Mouse (Mus musculus): ENCODE measurements around the gene Zfp385b. TPM values are rescaled to one million over a fixed set of nuclear protein-coding genes. Genes with fewer than 3 reads are reported as not detected.

Gene Zfp385b
- polyA plus RNA-seq, 1 experiment from 2014 or later: 2.8 TPM

DNA sequence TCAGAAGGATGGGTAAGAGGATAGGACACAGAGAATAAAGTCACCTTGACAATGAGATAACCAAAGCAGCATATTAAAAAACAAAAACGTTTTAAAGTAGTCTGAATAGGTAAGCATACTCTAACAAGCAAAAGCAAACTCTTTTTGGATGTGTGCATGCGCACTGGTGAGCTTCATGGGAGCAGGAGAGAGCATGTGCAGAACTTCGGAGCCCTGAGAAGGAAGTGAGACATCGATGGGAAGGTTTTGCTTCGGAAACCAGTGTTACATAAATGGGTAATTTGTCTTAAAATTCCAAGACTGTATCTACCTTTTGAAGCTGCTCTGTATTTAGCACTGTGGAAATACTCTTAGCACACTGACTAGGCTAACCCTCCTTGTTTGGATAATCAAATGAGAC is 137.2 kb downstream of the Zfp385b start:
- Histone ChIP-seq H3K36me3 (no peaks in the 10 kb centered on the region), H3K9me3 (no peaks in the 10 kb centered on the region), H3K27ac (replicated peaks) (no peak overlapping the region), H3K4me1 (no peaks in the 10 kb centered on the region), H3K9ac (replicated peaks) (no peak overlapping the region), H3K4me3 (no peak overlapping the region), H3K27me3 (no peaks in the 10 kb centered on the region), H3K4me2 (replicated peaks) (no peak overlapping the region)
- ATAC-seq (ENCODE audit: low FRiP score, low read depth): no peak
- 90% methylated on average over 5 of the region's 5 CpGs for WGBS

DNA sequence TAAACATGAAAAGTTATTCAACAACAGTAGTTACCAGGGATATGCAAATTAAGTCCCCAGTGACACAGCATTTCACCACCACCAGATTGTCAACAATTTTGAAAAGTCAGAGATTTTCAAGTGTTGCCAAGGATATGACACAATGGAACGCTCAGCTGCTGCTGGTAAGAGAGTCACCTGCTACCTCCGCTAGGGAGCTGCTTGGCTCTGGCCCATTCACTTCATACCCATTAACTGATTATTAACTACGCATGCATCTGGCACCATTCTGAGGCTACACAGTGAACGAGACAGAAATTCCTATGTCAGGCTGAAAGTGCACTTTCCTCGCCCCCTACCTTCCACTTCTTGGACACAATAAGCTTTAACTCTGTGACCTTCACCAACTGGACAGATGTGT is 137.7 kb downstream of the Zfp385b start:
- H3K27me3 ChIP-seq: no peaks in the 10 kb centered on the region
- 71% methylated on average over 5 of the region's 5 CpGs for WGBS
- no peak overlapping the region for H3K27ac ChIP-seq (replicated peaks)
- H3K4me3 ChIP-seq: no peak overlapping the region
- ATAC-seq (ENCODE audit: low FRiP score, low read depth): no peak
- no peaks in the 10 kb centered on the region for H3K9me3 ChIP-seq
- no peaks in the 10 kb centered on the region for H3K4me1 ChIP-seq
- H3K9ac ChIP-seq (replicated peaks): no peak overlapping the region
- H3K4me2 ChIP-seq (replicated peaks): no peak overlapping the region
- no peaks in the 10 kb centered on the region for H3K36me3 ChIP-seq

DNA sequence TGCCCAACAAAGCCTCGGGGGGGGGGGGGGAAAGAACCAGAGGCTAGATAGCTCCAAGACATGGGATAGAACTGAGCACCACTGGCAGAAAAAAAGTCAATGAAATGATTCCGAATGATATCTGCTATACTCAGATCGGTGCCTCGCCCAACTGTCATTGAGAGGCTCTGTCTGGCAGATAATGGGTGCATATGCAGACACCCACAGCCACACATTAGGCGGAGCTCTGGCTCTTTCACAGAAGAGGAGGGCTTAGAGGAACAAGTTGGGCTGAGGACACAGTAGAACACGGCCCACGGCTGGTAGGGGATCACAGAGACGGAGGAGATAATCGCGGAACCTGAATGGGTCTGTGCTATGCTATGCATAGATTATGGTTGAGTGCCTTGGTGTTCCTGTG is 145.7 kb downstream of the Zfp385b start:
- Histone ChIP-seq H3K9me3 (no peaks in the 10 kb centered on the region), H3K27me3 (no peaks in the 10 kb centered on the region), H3K36me3 (no peaks in the 10 kb centered on the region), H3K9ac (replicated peaks) (no peak overlapping the region), H3K4me2 (replicated peaks) (no peak overlapping the region), H3K27ac (replicated peaks) (no peak overlapping the region), H3K4me1 (peaks cover 2% of the 10 kb centered on the region; the same call in 1 of the 2 replicates), H3K4me3 (no peak overlapping the region)
- WGBS: 88% methylated on average over 10 of the region's 10 CpGs
- no peak for ATAC-seq (ENCODE audit: low FRiP score, low read depth)

DNA sequence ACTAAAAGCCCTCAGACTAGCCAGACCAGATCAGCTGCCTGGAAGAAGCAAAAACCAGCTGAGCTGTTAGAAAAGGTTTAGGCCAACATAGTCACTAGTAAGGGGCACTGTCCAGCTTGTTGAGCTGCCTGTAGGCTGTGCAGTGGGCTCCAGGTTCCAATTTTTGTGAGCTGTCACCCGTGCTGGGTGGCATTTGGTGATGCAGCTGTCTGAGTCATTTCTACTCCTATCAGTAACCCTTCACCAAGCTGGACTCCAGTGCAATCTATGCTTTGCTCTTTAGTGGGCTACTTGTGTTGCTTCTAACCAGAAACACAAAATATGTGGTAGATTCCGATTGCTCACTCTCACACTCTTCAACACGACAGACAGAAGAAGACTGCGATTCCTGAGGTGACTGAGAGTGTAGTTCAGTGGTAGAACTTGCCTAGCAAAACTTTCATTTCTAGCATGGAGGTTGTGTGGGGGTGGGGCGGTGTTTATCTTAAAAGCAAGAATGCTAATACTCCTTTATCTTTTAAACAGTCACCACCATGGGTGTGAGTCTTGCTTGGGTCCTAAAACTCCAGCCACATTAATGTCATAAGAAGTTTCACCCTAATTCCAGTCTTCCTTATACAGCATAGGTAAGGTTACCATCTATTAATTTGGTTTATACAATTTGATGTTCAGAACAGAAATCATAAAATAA is 147.1 kb downstream of the Zfp385b start:
- peaks cover 2% of the 10 kb centered on the region; the same call in 1 of the 2 replicates for H3K4me1 ChIP-seq
- no peak overlapping the region for H3K4me3 ChIP-seq
- WGBS: 93% methylated on average over 5 of the region's 5 CpGs
- no peak for ATAC-seq (ENCODE audit: low FRiP score, low read depth)
- no peaks in the 10 kb centered on the region for H3K36me3 ChIP-seq
- H3K9me3 ChIP-seq: no peaks in the 10 kb centered on the region
- no peak overlapping the region for H3K27ac ChIP-seq (replicated peaks)
- no peak overlapping the region for H3K9ac ChIP-seq (replicated peaks)
- H3K27me3 ChIP-seq: no peaks in the 10 kb centered on the region
- H3K4me2 ChIP-seq (replicated peaks): no peak overlapping the region

GRCm38 (mm10) chr2:77662171-77662570 is 157.3 kb downstream of the Zfp385b start:
- Histone ChIP-seq H3K9ac (replicated peaks) (no peak overlapping the region), H3K4me1 (no peaks in the 10 kb centered on the region), H3K4me3 (no peak overlapping the region), H3K27ac (replicated peaks) (no peak overlapping the region), H3K27me3 (no peaks in the 10 kb centered on the region), H3K36me3 (no peaks in the 10 kb centered on the region), H3K9me3 (no peaks in the 10 kb centered on the region), H3K4me2 (replicated peaks) (no peak overlapping the region)
- ATAC-seq (ENCODE audit: low FRiP score, low read depth): no peak
- 87% methylated on average over 5 of the region's 5 CpGs for WGBS

DNA sequence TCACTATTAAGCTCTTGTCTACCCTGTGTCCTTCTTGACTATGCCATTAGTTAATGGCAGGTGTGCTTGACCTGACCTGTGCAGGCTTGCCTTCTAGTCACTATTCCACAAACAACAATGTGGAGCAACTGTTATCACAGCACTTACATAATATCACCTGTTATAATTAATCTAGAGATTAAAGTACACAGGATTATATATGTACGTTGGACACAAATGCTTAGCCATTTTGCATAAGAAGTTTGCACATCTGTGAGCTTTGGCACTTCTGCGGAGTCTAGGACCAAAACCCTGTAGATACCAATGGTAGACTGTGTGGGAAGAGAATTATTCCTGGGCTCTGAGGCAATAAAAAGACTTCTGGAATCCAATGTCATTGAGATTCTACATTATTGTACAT is 165.8 kb downstream of the Zfp385b start:
- Histone ChIP-seq H3K4me3 (no peak overlapping the region), H3K27ac (replicated peaks) (no peak overlapping the region), H3K4me1 (no peaks in the 10 kb centered on the region), H3K9me3 (no peaks in the 10 kb centered on the region), H3K27me3 (no peaks in the 10 kb centered on the region), H3K36me3 (no peaks in the 10 kb centered on the region), H3K4me2 (replicated peaks) (no peak overlapping the region), H3K9ac (replicated peaks) (no peak overlapping the region)
- ATAC-seq (ENCODE audit: low FRiP score, low read depth): no peak
- WGBS: 89% methylated on average over 2 of the region's 2 CpGs

DNA sequence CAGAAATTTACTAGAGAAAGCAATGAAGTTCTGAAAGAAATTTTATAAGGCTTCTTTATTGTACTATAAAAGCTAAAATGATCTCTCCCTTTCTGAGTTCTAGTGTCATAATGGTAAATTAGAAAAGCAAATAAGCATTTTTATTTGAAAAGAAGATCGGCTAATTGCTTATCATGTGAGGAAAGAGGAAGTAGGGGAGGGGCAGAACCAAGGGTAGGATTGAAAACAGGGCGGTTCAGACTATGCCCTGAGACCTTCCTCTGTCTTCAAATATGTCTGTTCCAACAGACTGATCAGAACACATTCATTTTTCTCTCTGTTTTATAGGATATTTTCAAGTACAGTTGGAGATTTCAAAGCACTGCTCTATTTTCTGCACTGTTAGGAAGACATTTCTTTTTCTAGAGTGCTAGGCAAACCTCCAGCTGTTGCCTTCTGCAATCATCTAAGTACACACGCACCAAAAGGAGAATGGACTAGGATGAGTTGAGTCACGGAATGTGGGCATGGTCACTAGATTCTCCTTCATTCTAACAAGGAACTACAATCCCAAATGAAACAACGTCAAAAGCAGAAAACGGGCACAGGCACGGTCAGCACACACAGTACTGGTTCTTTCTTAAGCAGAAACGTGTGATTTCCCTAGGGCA is 177.8 kb downstream of the Zfp385b start:
- no peak for ATAC-seq (ENCODE audit: low FRiP score, low read depth)

DNA sequence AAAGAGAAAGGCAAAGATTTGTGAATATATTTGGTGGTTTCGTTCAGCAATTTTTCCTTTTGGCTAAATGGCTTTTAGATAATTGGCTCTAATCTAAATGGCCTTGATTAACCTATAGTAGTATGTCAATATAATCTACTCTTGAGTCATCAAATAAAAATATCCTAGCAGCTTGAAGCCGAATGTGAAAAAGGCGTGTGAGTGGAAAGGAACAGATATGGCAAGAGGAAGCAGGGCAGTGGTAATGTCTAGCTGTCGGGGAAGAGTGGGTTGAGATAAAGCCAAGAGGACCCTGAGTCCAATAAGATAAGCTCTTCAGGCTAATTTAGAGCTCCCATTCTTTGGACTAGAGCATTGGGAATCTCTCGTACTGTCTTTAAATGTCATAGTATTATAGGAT is 179.4 kb downstream of the Zfp385b start:
- Histone ChIP-seq H3K9me3 (no peaks in the 10 kb centered on the region), H3K4me2 (replicated peaks) (no peak overlapping the region), H3K27me3 (no peaks in the 10 kb centered on the region), H3K9ac (replicated peaks) (no peak overlapping the region), H3K4me1 (no peaks in the 10 kb centered on the region), H3K36me3 (no peaks in the 10 kb centered on the region), H3K4me3 (no peak overlapping the region), H3K27ac (replicated peaks) (no peak overlapping the region)
- ATAC-seq (ENCODE audit: low FRiP score, low read depth): no peak
- 83% methylated on average over 5 of the region's 5 CpGs for WGBS

More for the DNA sequence above, 177.8 kb downstream of the Zfp385b start:
- Histone ChIP-seq H3K27ac (replicated peaks) (no peak overlapping the region), H3K27me3 (no peaks in the 10 kb centered on the region), H3K9me3 (no peaks in the 10 kb centered on the region), H3K9ac (replicated peaks) (no peak overlapping the region), H3K36me3 (no peaks in the 10 kb centered on the region), H3K4me2 (replicated peaks) (no peak overlapping the region), H3K4me1 (no peaks in the 10 kb centered on the region), H3K4me3 (no peak overlapping the region)
- whole genome bisulfite sequencing: 90% methylated on average over 8 of the region's 8 CpGs

- Histone ChIP-seq H3K4me3 (no peak overlapping the region), H3K4me2 (replicated peaks) (no peak overlapping the region), H3K36me3 (no peaks in the 10 kb centered on the region), H3K27ac (replicated peaks) (no peak overlapping the region), H3K27me3 (no peaks in the 10 kb centered on the region), H3K9ac (replicated peaks) (no peak overlapping the region), H3K9me3 (no peaks in the 10 kb centered on the region), H3K4me1 (no peaks in the 10 kb centered on the region)
- ATAC-seq (ENCODE audit: low FRiP score, low read depth): no peak
- 82% methylated on average over 3 of the region's 3 CpGs for WGBS
Observed at GRCm38 (mm10) chr2:77631606-77632005, 187.8 kb downstream of the Zfp385b start.

DNA sequence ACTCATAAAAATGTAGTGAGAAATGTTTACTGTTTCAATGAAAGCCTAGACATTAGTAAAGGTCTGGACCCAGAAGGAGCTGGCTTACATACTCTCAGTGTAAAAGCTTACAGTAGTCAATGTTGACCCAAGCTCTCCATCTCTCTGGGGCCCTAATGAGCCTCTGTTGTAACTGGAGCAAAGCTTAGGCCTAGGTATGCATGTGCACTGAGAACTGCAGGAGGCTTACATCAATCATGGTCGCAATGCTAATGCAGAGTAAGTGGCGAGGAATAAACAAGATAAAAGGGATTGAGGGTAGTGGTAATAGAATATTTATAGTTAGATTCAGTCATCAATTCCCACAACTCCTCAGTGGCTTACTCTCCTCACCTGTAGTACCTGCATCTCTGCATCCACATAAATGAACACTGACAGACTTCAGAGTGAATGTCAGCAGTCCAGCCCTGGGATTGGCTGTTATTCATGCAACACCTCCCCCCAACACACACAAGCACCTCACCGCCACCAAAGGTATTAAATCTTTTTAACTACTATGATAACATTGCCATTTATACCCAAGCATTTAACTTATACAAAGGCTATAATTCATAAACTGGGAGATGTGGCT is 191.7 kb downstream of the Zfp385b start:
- 72% methylated on average over 3 of the region's 3 CpGs for WGBS
- Histone ChIP-seq H3K4me3 (no peak overlapping the region), H3K27ac (replicated peaks) (no peak overlapping the region), H3K27me3 (no peaks in the 10 kb centered on the region), H3K4me1 (no peaks in the 10 kb centered on the region), H3K4me2 (replicated peaks) (no peak overlapping the region), H3K36me3 (no peaks in the 10 kb centered on the region), H3K9me3 (no peaks in the 10 kb centered on the region), H3K9ac (replicated peaks) (no peak overlapping the region)
- ATAC-seq (ENCODE audit: low FRiP score, low read depth): no peak

DNA sequence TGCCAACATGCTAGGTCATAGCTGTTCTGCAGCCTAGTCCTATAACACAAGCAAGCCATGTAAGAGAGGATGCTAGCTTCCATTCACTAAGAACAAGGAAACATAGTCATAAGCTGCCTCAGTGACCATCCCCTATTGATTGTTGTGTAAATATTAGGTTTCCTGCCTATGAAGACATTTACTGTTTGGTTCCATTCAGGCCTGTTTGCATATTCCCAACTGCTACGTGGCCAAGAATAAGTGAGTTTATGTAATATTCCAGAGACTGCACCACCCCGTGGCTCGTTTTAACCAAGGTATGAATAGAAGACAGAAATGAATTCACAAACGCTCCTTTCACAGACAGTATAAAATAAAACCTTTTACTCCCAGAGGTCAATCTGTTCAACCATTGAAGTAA is 200.8 kb downstream of the Zfp385b start:
- H3K9ac ChIP-seq (replicated peaks): no peak overlapping the region
- H3K27ac ChIP-seq (replicated peaks): no peak overlapping the region
- no peak overlapping the region for H3K4me2 ChIP-seq (replicated peaks)
- H3K4me3 ChIP-seq: no peak overlapping the region
- H3K9me3 ChIP-seq: no peaks in the 10 kb centered on the region
- H3K4me1 ChIP-seq: no peaks in the 10 kb centered on the region
- no peaks in the 10 kb centered on the region for H3K36me3 ChIP-seq
- WGBS: 90% methylated on average over 4 of the region's 4 CpGs
- no peaks in the 10 kb centered on the region for H3K27me3 ChIP-seq
- ATAC-seq (ENCODE audit: low FRiP score, low read depth): no peak

DNA sequence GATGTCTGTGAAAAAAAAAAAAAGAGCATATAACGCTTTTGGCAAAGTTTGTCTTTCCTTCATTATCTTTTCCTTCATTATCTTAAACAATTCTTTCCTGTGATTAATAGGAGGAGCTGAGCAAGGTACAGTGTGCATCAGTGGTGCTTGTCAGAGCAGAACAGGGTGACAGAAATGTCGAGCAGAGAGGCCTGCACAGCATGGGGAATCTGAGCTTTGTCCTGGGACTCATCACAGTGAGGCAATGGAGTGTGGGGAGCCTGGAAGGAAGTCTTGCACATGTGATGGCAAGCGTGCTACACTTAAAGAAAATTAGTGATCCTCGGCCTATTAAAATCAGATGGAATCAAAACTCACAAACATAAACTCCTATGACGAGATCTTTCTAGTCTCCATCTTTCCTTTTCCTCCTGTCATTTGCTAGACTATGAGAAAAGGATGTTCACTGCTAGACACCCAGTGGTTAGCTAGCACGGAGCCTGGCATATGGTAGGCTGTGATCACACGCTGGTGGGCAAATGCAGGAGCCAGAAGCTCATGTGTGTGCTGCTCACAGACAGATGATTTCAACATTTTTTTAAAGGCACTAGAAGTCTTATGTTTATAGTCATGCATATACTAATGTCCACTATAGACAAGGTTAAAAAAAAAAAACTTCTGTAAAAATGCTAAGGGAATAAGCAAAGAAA is 209.0 kb downstream of the Zfp385b start:
- no peaks in the 10 kb centered on the region for H3K27me3 ChIP-seq
- H3K9me3 ChIP-seq: no peaks in the 10 kb centered on the region
- no peaks in the 10 kb centered on the region for H3K36me3 ChIP-seq
- ATAC-seq (ENCODE audit: low FRiP score, low read depth): no peak
- no peaks in the 10 kb centered on the region for H3K4me1 ChIP-seq
- no peak overlapping the region for H3K4me3 ChIP-seq
- H3K9ac ChIP-seq (replicated peaks): no peak overlapping the region
- no peak overlapping the region for H3K27ac ChIP-seq (replicated peaks)
- 81% methylated on average over 7 of the region's 7 CpGs for WGBS
- H3K4me2 ChIP-seq (replicated peaks): no peak overlapping the region

Data from midbrain, embryonic 12.5 days (tissue).